Mouse (Mus musculus) liver, embryonic 14.5 days (tissue): ENCODE measurements around the gene Fkbp8.
"Not testable (repeated sequence)": the region's sequence is repeated elsewhere in the genome, so short reads cannot be mapped to it uniquely, and the experiment has no call there.

Source experiments
- CTCF ChIP-seq: IDR thresholded peaks from 2 replicates; pipeline ENCODE4 v1.5.1; 2016; ENCODE audit warnings: antibody characterized with exemption, low read depth, control low read depth
- EP300 ChIP-seq: IDR thresholded peaks from 2 replicates; pipeline ENCODE4 v1.6.1; 2016; ENCODE audit warnings: antibody characterized with exemption, low read depth

GRCm38 (mm10) chr8:70511174-70511573 lies 16.4 kb upstream of the Fkbp8 start:
- TF ChIP-seq CTCF, EP300: not testable (repeated sequence)
